Mouse (Mus musculus): ENCODE data around the gene Olfr420.

DNA sequence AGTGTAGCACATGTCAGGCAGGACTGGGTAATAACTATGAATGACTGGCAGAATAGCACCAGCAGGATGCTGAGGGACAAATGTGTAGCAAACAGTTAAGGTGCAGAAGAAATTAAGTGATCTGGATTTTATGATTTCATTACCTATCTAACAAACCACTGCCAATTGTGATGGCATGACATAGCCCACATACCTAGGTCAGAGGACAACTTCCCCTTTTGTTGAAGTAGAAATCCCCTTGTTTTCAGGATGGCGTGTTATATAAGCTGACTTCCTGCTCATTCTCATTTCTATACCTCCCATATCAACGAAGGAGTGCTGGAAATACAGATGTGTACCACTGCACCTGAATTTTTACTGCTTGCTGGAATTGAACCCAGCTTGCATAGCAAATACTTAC is 14.0 kb upstream of the Olfr420 start:
- TF ChIP-seq CTCF (IDR thresholded peaks at IDR 0.05; ENCODE audit: borderline replicate concordance, insufficient read depth, low read length) (no peak), POLR2A (IDR thresholded peaks at IDR 0.05; ENCODE audit: low read depth, low read length) (no peak)
